Mouse (Mus musculus) spleen, adult 12 weeks (tissue): ENCODE data around the gene Etd.
"Not testable (repeated sequence)": the region's sequence is repeated elsewhere in the genome, so short reads cannot be mapped to it uniquely, and the experiment has no call there.

Experiments used
- DNase-seq: peaks from one replicate; pipeline ENCODE4 v3.0.0; 2022; ENCODE audit warnings: low spot score

Etd gene

GRCm38 (mm10) chrX:53434618-53435017 lies at the start of gene Etd:
Etd (plus strand) TSS chrX:53434918.
- no peak for DNase-seq

GRCm38 (mm10) chrX:53386362-53386761 lies 48.4 kb upstream of the Etd start:
- no peak for DNase-seq

- no peak for DNase-seq
These were observed 1.8 kb upstream of the Etd start for GRCm38 (mm10) chrX:53432888-53433287.

- DNase-seq, result no peak
These were observed 24.9 kb downstream of the Etd start for GRCm38 (mm10) chrX:53459573-53459972.

- not testable (repeated sequence) for DNase-seq
These were observed 29.5 kb downstream of the Etd start for GRCm38 (mm10) chrX:53464194-53464593.
